In the genomic region with DNA sequence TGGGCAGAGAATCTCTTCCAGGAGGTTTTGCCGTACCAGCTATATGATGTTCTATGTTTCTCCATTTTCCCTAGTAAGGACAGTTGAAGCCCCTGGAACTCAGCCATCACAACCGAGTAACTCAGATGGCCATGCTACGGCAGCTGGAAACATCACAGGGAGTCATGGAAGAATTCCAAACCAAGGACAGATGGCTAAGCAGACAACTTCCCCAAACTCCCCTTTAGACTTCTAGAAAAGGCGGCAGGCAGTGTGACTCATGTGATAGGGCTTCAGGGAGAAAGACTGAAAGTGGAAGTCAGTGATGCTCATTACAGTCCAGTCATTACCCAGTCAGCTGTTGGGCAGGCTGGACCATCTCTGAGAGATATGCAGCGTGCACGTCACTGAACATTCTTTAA, we compare ENCODE assay signal across 12 mouse cellular contexts. TPM values are rescaled to one million over a fixed set of nuclear protein-coding genes. Genes with fewer than 3 reads are reported as not detected.
A peak's percentile ranks its signal among the peaks of the same experiment; 100 is the strongest.
DNase-seq lines count a peak whose midpoint lies in the region; ATAC-seq lines count a peak whose summit lies in the region.
"Had no signal": no experiment of that assay in that cellular context is flagged by ENCODE, and none has a peak within 500 bp of the region (broad histone marks: within the 10 kb centered on the region; RNA-seq: fewer than 3 reads in every experiment).

No protein-coding gene starts in this region.

- no peak overlapping the region for H3K4me3 ChIP-seq in heart, embryonic 11.5 days (ENCODE audit: low read depth, low read length)
- H3K4me3 ChIP-seq: heart, embryonic 15.5 days; midbrain, embryonic 13.5 days had no signal

- H3K9me3 ChIP-seq in heart, embryonic 11.5 days (replicated peaks; ENCODE audit: control insufficient read depth, low read length): no peaks in the 10 kb centered on the region
- H3K9me3 ChIP-seq: heart, embryonic 15.5 days; midbrain, embryonic 13.5 days had no signal

- intact Hi-C loops in left cerebral cortex, postnatal 4 days (cut with DNase I): no loop called here

- H3K4me2 ChIP-seq in heart, embryonic 11.5 days: no peak overlapping the region
- H3K4me2 ChIP-seq: heart, embryonic 15.5 days; midbrain, embryonic 13.5 days had no signal

- ATAC-seq in heart, embryonic 11.5 days (replicated peaks; ENCODE audit: insufficient number of reproducible peaks, low FRiP score, low TSS enrichment): no peak
- ATAC-seq: midbrain, embryonic 13.5 days had no signal

- H3K9ac ChIP-seq in heart, embryonic 11.5 days (ENCODE audit: low read depth, low read length): no peak overlapping the region
- H3K9ac ChIP-seq: heart, embryonic 15.5 days; midbrain, embryonic 13.5 days had no signal

- 72% methylated on average over 6 of the region's 6 CpGs for WGBS in heart, embryonic 11.5 days (ENCODE audit: insufficient replicate concordance)

- H3K27me3 ChIP-seq in heart, embryonic 11.5 days (ENCODE audit: control insufficient read depth, insufficient read depth, low read length): no peaks in the 10 kb centered on the region
- H3K27me3 ChIP-seq: heart, embryonic 15.5 days; midbrain, embryonic 13.5 days had no signal

- no peak overlapping the region for H3K27ac ChIP-seq in heart, embryonic 11.5 days (ENCODE audit: low read depth, low read length)
- H3K27ac ChIP-seq: heart, embryonic 15.5 days; midbrain, embryonic 13.5 days had no signal

- no peaks in the 10 kb centered on the region for H3K36me3 ChIP-seq in heart, embryonic 11.5 days (ENCODE audit: control insufficient read depth, insufficient read depth, low read length)
- H3K36me3 ChIP-seq: heart, embryonic 15.5 days; midbrain, embryonic 13.5 days had no signal

- H3K4me1 ChIP-seq in heart, embryonic 11.5 days (ENCODE audit: control insufficient read depth, insufficient read depth, low read length): no peaks in the 10 kb centered on the region

- peak; percentile 96 for DNase-seq in heart, adult 11 months
- peak; percentile 81 for DNase-seq in left cerebral cortex, postnatal 4 days
- no peak for DNase-seq in left cerebral cortex, adult 8-10 months (ENCODE audit: low spot score in 2 of 2)
- peak; percentile 80 for DNase-seq in MEL-GATA-1-ER (ENCODE audit: extremely low read depth, low read depth)
- peak; percentile 19 to 32 for DNase-seq in monocyte, adult 2 months (ENCODE audit: low read depth in 1 of 2, low spot score in 2 of 2)
- no peak for DNase-seq in layer of hippocampus, postnatal 14 days (ENCODE audit: low spot score in 2 of 2)
- DNase-seq in yolk sac, embryonic 10.5 days (ENCODE audit: low spot score): no peak
- DNase-seq: cerebellum, adult 11-12 months; thymus, adult 18-20 months had no signal

RNA-seq across cellular contexts. Expression of a gene that starts 6.6 kb away (rescaled TPM):
- 1.8 and 2.1 TPM in 2 replicates for polyA plus RNA-seq in heart, embryonic 11.5 days (2014; fragmentation: Nextera tagmentation; extraction: Ambion mirVana)
- total RNA-seq in left cerebral cortex, postnatal 4 days (2021): 10 to 100 TPM; 60.1 to 60.8 TPM
- total RNA-seq in left cerebral cortex, adult 8-10 months (2022): 10 to 100 TPM; 62.2 to 70.5 (median 66.3) TPM
- total RNA-seq in layer of hippocampus, postnatal 14 days (2021): 100 to 1,000 TPM; 125 to 134 TPM

RNA-seq across cellular contexts. Expression of a gene that starts 8.5 kb away (rescaled TPM):
- polyA plus RNA-seq in heart, embryonic 11.5 days (2014; fragmentation: Nextera tagmentation; extraction: Ambion mirVana): not detected in 2 replicates
- 10 to 100 TPM in 1 of 2 experiments, 1 to 10 TPM in 1; 6.6 to 18.7 TPM for total RNA-seq in left cerebral cortex, postnatal 4 days (2021)
- total RNA-seq in left cerebral cortex, adult 8-10 months (2022): 10 to 100 TPM; 13.9 to 25.5 (median 20.2) TPM
- total RNA-seq in layer of hippocampus, postnatal 14 days (2021): 10 to 100 TPM; 42.4 to 45.8 TPM
- polyA plus RNA-seq: heart, embryonic 15.5 days; midbrain, embryonic 13.5 days had no signal

Comparison
In these comparisons a context has a peak if more than half of its experiments do, and no peak if none do; other contexts are left out.
1. DNase-seq: peak in heart, adult 11 months (single experiment), left cerebral cortex, postnatal 4 days (single experiment), MEL-GATA-1-ER (single experiment) and monocyte, adult 2 months (2 of 2); none in left cerebral cortex, adult 8-10 months (0 of 2), layer of hippocampus, postnatal 14 days (0 of 2) and yolk sac, embryonic 10.5 days (single experiment).